Mouse (Mus musculus): ENCODE measurements around the gene Gopc. TPM values are rescaled to one million over a fixed set of nuclear protein-coding genes. Genes with fewer than 3 reads are reported as not detected.

Gene Gopc
- polyA plus RNA-seq, 1 experiment from 2014 or later, result 26.5 TPM

Other genes starting within 250 kb of the Gopc start
- not detected in 2 replicates for gene Ros1, start 186.9 kb downstream of the Gopc start, polyA plus RNA-seq (2015; fragmentation: Nextera tagmentation; extraction: Ambion mirVana)
- gene Dcbld1, start 148.5 kb downstream of the Gopc start, polyA plus RNA-seq (2015; fragmentation: Nextera tagmentation; extraction: Ambion mirVana), result 16.8 and 17.3 TPM in 2 replicates
- not detected in 2 replicates for gene Gm26741, start 23.4 kb downstream of the Gopc start, polyA plus RNA-seq (2015; fragmentation: Nextera tagmentation; extraction: Ambion mirVana)
- not detected in 2 replicates for gene Nepn, start 6.8 kb upstream of the Gopc start, polyA plus RNA-seq (2015; fragmentation: Nextera tagmentation; extraction: Ambion mirVana)
- gene Nus1, start 35.4 kb upstream of the Gopc start, polyA plus RNA-seq (2015; fragmentation: Nextera tagmentation; extraction: Ambion mirVana), result 22.3 and 23.1 TPM in 2 replicates

Data from midbrain, embryonic 15.5 days (tissue).